In the genomic region with DNA sequence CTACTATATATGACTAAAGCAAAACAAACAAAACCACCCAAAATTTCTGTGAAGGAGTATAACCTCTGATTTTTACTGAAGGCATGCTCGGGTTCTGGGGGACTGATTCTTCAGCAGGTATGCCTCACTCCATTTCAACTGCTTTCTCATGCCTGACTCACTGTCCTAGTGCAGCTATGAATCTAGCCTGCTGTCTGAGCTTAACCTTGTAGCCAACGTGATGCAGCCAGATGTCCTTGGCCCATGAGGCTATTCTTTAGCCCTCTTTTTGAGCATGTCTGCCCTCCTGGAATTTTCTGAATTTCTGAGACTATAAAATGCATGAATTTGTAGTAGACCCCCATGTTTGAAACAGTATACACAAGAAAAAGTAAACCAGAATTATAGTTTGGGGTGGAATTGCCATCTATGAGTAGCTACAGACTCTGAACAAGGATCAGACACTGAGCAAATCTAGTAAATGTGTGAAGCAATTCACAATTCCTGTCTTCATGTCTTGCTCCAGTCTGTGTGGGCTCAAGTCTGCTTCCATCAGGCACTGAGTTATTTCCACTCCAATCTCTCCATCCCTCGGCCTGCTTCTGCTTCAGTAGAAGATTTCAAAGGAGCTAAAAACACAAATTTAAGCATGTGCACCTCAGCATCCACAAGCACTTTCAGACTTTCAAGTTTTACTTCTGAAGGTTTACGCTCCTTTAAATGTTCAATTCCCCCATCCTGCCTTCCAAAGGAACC, we compare ENCODE assay signal across 18 mouse cellular contexts.
"Had no signal": no experiment of that assay in that cellular context is flagged by ENCODE, and none has a peak within 500 bp of the region (broad histone marks: within the 10 kb centered on the region; RNA-seq: fewer than 3 reads in every experiment).

No protein-coding gene starts in this region.

- DNase-seq: kidney, postnatal 25 days; layer of hippocampus, adult 9-11 months; liver; lung, adult 18-20 months; lung, postnatal 10 days; lung, postnatal 36 days; midbrain, embryonic 14.5 days; thymus, postnatal 25 days had no signal

- H3K27me3 ChIP-seq: limb, embryonic 13.5 days; liver, embryonic 12.5 days; liver, embryonic 15.5 days; lung, embryonic 15.5 days; megakaryocyte, embryonic 14.5 days had no signal

- H3K9ac ChIP-seq: limb, embryonic 13.5 days; liver, embryonic 12.5 days; liver, embryonic 15.5 days; lung, embryonic 15.5 days had no signal

- H3K36me3 ChIP-seq: limb, embryonic 10.5 days; limb, embryonic 13.5 days; liver, embryonic 12.5 days; liver, embryonic 15.5 days; lung, embryonic 15.5 days had no signal

- H3K9me3 ChIP-seq: limb, embryonic 10.5 days; limb, embryonic 13.5 days; liver, embryonic 12.5 days; liver, embryonic 15.5 days; lung, embryonic 15.5 days; megakaryocyte, embryonic 14.5 days had no signal

- H3K4me2 ChIP-seq: limb, embryonic 13.5 days; liver, embryonic 12.5 days; liver, embryonic 15.5 days; lung, embryonic 15.5 days; midbrain, embryonic 11.5 days had no signal

- H3K4me3 ChIP-seq: layer of hippocampus, adult 2 months; limb, embryonic 10.5 days; limb, embryonic 13.5 days; liver, embryonic 12.5 days; liver, embryonic 15.5 days; lung, embryonic 15.5 days; megakaryocyte, embryonic 14.5 days had no signal

- H3K4me1 ChIP-seq: limb, embryonic 10.5 days; limb, embryonic 13.5 days; liver, embryonic 12.5 days; liver, embryonic 15.5 days; lung, embryonic 15.5 days; megakaryocyte, embryonic 14.5 days had no signal

- H3K27ac ChIP-seq: kidney, postnatal 0 days; layer of hippocampus, adult 2 months; limb, embryonic 10.5 days; limb, embryonic 13.5 days; liver, embryonic 12.5 days; liver, embryonic 15.5 days; lung, embryonic 15.5 days; stomach, postnatal 0 days had no signal

- ATAC-seq: liver, embryonic 12.5 days had no signal
